Mouse (Mus musculus) kidney, embryonic 15.5 days (tissue): ENCODE data around the gene Btbd9. TPM values are rescaled to one million over a fixed set of nuclear protein-coding genes. Genes with fewer than 3 reads are reported as not detected.

Experiments
- ATAC-seq: fragments of 200-750 bp; cut with Nextera tagmentation; replicated peaks from 2 replicates; pipeline ENCODE4 v1.8.0; 2017; ENCODE audit warnings: moderate TSS enrichment; ENCODE audit not compliant: low FRiP score
- H3K27ac ChIP-seq: fragments of 300-500 bp; sonication (generic); 2 replicates; pipeline ENCODE4 v1.5.1; 2015; ENCODE audit warnings: mild to moderate bottlenecking, inconsistent platforms
- H3K27me3 ChIP-seq: fragments of 300-500 bp; sonication (generic); 2 replicates; pipeline ENCODE4 v1.6.1; 2015; ENCODE audit warnings: inconsistent platforms
- H3K36me3 ChIP-seq: fragments of 300-500 bp; sonication (generic); 2 replicates; pipeline ENCODE4 v1.6.1; 2015; ENCODE audit warnings: inconsistent platforms
- H3K4me1 ChIP-seq: fragments of 300-500 bp; sonication (generic); 2 replicates; pipeline ENCODE4 v1.6.1; 2015; ENCODE audit warnings: inconsistent platforms
- H3K4me2 ChIP-seq: fragments of 300-500 bp; sonication (generic); 2 replicates; pipeline ENCODE4 v1.6.1; 2015; ENCODE audit warnings: moderate library complexity, mild to moderate bottlenecking, inconsistent platforms
- H3K4me3 ChIP-seq: fragments of 300-500 bp; sonication (generic); replicated peaks from 2 replicates; pipeline ENCODE4 v1.5.1; 2015; ENCODE audit warnings: mild to moderate bottlenecking, inconsistent platforms
- H3K9ac ChIP-seq: fragments of 300-500 bp; sonication (generic); 2 replicates; pipeline ENCODE4 v1.6.1; 2015; ENCODE audit warnings: mild to moderate bottlenecking, inconsistent platforms
- H3K9me3 ChIP-seq: fragments of 300-500 bp; sonication (generic); replicated peaks from 2 replicates; pipeline ENCODE4 v1.6.1; 2016; ENCODE audit warnings: inconsistent platforms
- WGBS: fragments of 180-500 bp; shearing (Covaris S2); methylation state at CpG from one replicate; pipeline ENCODE4 v1.1.7; 2015; ENCODE audit warnings: mixed read lengths; 5-methylcytosine and 5-hydroxymethylcytosine counted together
- polyA plus RNA-seq: library from polyadenylated mRNA; unstranded; fragments of >200 nt; fragmentation: Nextera tagmentation; extraction: Ambion mirVana; gene quantifications from 2 replicates; pipeline ENCODE4 v1.2.1, GENCODE M21; 2015

The Btbd9 gene
- polyA plus RNA-seq, 1 experiment from 2014 or later: 57.8 TPM

DNA sequence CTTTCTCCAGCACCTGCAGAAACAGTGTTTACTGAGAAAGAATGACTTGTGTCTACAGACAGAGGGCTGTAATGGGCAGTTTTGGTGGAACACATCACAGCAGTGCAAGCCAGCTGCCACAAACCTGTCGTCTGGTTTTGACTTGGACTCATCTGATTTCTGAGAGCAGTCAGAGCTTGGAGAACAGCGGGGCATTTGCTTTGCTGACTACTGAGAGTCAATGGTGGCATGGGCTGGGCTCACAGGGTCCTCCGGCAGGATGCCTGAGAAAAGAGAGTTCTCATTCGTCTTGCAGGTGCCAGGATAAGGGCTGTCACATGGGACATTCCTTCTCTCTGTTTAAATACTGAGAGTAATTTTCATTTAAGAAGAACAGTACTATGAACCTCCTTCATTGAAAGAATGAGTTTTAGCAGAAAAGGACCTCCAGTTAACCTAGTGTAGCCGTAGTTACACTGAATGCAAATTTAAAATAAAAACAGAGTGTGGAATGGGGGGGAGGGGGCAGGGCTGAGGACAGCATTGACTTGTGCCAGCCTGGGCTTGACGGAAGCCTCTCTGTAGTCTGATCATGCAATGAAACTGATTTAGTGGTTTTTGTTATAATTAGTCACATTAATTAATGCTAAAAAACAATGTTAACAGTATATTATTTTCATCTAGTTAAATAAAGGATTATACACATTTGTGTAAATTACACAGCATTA is 122.0 kb downstream of the Btbd9 start:
- 72% methylated on average over 6 of the region's 6 CpGs for WGBS
- Histone ChIP-seq H3K4me3 (no peak overlapping the region), H3K9me3 (no peaks in the 10 kb centered on the region), H3K27me3 (no peaks in the 10 kb centered on the region), H3K4me2 (no peak overlapping the region), H3K4me1 (peaks cover 8% of the 10 kb centered on the region; the same call in 1 of the 2 replicates), H3K27ac (no peak overlapping the region), H3K9ac (no peak overlapping the region), H3K36me3 (no peaks in the 10 kb centered on the region)
- no peak for ATAC-seq

DNA sequence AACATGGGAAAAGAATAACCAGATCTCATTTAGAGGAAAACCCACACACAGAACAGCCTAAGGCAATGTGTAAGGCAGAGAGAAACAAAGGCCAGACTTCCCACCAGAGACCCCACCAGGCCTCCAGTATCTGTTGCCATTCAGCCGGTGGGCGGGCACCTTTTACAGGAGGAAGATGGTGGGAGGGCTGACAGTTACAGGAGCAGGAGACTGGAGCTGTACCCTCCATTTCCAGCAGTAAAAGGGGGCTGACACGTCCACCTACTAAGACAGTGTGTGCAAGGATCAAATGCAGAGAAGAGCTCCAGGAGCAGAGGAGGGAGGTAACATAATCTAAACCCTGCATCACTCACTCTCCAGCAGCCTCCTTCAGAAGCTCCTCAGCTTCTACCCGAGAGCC is 123.0 kb downstream of the Btbd9 start:
- no peak overlapping the region for H3K9ac ChIP-seq
- H3K9me3 ChIP-seq: no peaks in the 10 kb centered on the region
- WGBS: 47% methylated on average over 4 of the region's 4 CpGs
- no peaks in the 10 kb centered on the region for H3K36me3 ChIP-seq
- ATAC-seq: no peak
- H3K4me3 ChIP-seq: no peak overlapping the region
- H3K4me2 ChIP-seq: no peak overlapping the region
- H3K27me3 ChIP-seq: no peaks in the 10 kb centered on the region
- peaks cover 8% of the 10 kb centered on the region; the same call in 1 of the 2 replicates for H3K4me1 ChIP-seq
- no peak overlapping the region for H3K27ac ChIP-seq

DNA sequence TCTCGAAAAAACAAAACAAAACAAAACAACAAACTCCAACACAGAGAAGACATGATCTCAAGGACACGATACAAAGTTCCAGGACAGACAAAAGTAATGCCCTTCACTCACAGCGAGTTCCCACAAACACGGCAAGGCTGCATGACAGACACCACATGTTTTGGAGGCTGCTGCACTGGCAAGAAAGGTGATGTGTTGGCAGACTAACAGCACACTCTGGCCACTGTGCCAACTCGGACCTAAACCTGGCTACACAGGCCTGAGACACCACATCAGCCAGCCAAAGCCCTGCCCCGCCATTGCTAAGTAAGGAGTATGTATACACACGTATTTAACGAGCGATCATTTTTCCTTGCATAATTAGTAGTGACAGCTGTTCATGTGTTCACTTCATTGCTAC is 123.9 kb downstream of the Btbd9 start:
- H3K9ac ChIP-seq: no peak overlapping the region
- H3K4me3 ChIP-seq: no peak overlapping the region
- no peak overlapping the region for H3K4me2 ChIP-seq
- peaks cover 8% of the 10 kb centered on the region; the same call in 1 of the 2 replicates for H3K4me1 ChIP-seq
- H3K9me3 ChIP-seq: no peaks in the 10 kb centered on the region
- no peaks in the 10 kb centered on the region for H3K36me3 ChIP-seq
- 94% methylated on average over 9 of the region's 9 CpGs for WGBS
- no peak overlapping the region for H3K27ac ChIP-seq
- no peak for ATAC-seq
- no peaks in the 10 kb centered on the region for H3K27me3 ChIP-seq

DNA sequence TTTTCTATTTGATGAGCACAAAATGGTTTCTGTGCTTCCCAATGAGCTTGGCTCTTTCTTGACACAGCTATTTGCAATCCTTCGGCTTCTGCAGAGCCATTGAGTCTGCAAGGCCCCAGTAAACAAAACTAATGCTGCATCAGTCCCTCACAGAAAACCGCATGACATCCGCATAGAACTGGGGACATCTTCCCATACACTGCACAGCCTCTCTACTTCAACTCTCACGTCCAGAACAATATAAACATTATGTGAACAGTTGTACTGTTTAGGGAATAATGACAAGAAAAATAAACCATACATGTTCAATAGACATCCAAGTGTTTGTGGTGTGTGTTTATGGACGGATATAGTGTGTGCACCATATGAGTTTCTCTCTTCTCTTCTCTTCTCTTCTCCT is 127.7 kb downstream of the Btbd9 start:
- H3K27me3 ChIP-seq: no peaks in the 10 kb centered on the region
- ATAC-seq: no peak
- H3K27ac ChIP-seq: no peak overlapping the region
- WGBS: 86% methylated on average over 5 of the region's 5 CpGs
- no peak overlapping the region for H3K4me2 ChIP-seq
- H3K9me3 ChIP-seq: no peaks in the 10 kb centered on the region
- no peak overlapping the region for H3K4me3 ChIP-seq
- no peak overlapping the region for H3K9ac ChIP-seq
- H3K36me3 ChIP-seq: no peaks in the 10 kb centered on the region
- H3K4me1 ChIP-seq: no peaks in the 10 kb centered on the region

DNA sequence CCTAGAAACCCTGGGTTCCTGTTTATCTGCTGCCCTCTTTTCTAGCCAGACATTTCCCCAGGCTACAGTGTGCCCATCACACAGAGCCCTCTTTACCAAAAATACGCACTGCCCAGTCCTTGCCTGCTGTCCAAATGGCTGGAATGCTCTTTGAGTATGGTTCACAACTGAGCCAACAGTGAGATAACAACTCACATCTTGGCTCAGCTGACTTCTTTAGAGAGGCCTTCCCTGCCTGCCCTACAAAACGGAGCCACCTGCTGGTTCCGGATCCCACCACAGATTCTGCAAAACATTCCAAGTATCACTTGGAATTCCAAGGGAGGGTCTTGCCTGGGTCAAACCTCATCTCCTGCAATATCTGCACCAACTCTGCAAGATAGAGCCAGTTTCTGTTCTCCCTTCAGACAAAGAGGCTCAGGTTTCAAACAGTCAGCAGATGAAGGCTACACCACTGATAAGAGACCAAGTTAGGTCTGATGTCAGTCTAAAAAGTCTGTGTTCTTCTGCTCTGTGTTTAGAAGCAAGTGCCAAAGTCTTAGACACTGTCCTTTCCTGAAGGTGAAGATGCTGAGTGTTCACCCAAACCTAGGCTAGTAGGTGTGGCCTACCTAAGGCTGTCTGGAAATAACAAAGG is 130.4 kb downstream of the Btbd9 start:
- H3K27me3 ChIP-seq: no peaks in the 10 kb centered on the region
- no peaks in the 10 kb centered on the region for H3K9me3 ChIP-seq
- H3K36me3 ChIP-seq: no peaks in the 10 kb centered on the region
- H3K27ac ChIP-seq: no peak overlapping the region
- WGBS: 89% methylated on average over 3 of the region's 3 CpGs
- H3K9ac ChIP-seq: no peak overlapping the region
- H3K4me1 ChIP-seq: no peaks in the 10 kb centered on the region
- no peak overlapping the region for H3K4me3 ChIP-seq
- ATAC-seq: no peak
- H3K4me2 ChIP-seq: no peak overlapping the region

DNA sequence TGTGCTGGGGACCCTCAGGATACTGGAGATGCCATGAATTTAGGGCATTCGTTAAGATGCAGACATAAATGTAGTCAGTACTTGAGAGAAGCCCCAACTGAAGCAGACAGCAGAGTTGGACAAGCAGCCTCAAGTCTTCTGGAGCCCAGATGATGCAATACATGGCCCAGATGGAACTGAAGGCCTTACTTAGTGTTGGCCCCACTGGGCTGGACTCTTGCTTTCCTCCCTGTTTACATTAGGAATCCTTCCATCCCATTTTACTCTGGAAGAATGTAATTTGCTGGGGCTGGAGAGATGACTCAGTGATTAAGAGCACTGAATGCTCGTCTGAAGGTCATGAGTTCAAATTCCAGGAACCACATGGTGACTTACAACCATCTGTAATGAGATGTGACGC is 136.6 kb downstream of the Btbd9 start:
- no peak for ATAC-seq
- H3K4me1 ChIP-seq: no peaks in the 10 kb centered on the region
- H3K4me2 ChIP-seq: no peak overlapping the region
- H3K9me3 ChIP-seq: no peaks in the 10 kb centered on the region
- H3K4me3 ChIP-seq: no peak overlapping the region
- no peaks in the 10 kb centered on the region for H3K36me3 ChIP-seq
- 77% methylated on average over 3 of the region's 3 CpGs for WGBS
- no peak overlapping the region for H3K27ac ChIP-seq
- no peaks in the 10 kb centered on the region for H3K27me3 ChIP-seq
- H3K9ac ChIP-seq: no peak overlapping the region

DNA sequence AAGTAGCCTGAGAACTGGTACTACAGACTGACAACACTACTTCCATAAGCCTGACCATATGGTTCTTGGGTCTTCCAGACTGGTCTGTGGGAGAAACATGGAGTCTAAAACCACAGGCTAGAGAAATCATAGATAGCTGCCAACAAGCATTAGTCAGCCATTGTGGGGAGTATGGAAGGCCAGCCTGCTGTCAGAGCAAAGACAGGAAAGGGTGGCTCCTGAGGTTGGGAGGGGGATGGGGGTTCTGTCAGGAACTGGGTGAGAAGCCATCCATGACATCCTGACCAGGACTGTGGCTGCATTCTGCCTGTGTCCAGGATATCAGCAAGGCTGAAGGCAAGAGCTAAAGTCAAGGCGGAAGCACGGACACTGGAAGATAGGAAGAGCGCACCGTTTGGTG is 137.5 kb downstream of the Btbd9 start:
- Histone ChIP-seq H3K4me1 (no peaks in the 10 kb centered on the region), H3K4me3 (no peak overlapping the region), H3K9ac (no peak overlapping the region), H3K4me2 (no peak overlapping the region), H3K27me3 (no peaks in the 10 kb centered on the region), H3K9me3 (no peaks in the 10 kb centered on the region), H3K27ac (no peak overlapping the region), H3K36me3 (no peaks in the 10 kb centered on the region)
- no peak for ATAC-seq
- WGBS: 80% methylated on average over 4 of the region's 4 CpGs

DNA sequence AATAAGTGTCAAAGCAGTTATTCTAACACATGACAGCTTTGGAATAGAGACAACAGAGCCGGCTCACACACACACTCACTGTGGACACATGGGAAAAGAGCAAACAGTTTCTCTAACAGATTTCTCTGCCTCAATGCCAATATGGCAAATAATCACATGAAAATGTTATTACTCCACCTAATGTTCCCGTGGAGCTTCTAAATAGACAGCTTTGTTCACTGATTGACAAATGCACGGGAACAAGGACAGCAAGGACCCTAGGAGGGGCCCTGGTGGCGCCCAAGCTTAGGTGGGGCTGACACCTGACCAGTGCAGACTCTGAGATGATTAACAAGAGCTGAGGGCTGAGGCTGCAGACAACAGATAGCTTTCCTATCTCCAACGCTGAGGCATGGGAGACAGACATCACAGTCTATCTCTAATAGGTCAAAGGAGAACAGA is 140.2 kb downstream of the Btbd9 start:
- Histone ChIP-seq H3K27me3 (no peaks in the 10 kb centered on the region), H3K4me1 (peaks cover 3% of the 10 kb centered on the region; the same call in 1 of the 2 replicates), H3K36me3 (no peaks in the 10 kb centered on the region), H3K4me2 (no peak overlapping the region), H3K9ac (no peak overlapping the region), H3K27ac (no peak overlapping the region), H3K4me3 (no peak overlapping the region), H3K9me3 (no peaks in the 10 kb centered on the region)
- 74% methylated on average over 5 of the region's 5 CpGs for WGBS
- ATAC-seq: no peak

DNA sequence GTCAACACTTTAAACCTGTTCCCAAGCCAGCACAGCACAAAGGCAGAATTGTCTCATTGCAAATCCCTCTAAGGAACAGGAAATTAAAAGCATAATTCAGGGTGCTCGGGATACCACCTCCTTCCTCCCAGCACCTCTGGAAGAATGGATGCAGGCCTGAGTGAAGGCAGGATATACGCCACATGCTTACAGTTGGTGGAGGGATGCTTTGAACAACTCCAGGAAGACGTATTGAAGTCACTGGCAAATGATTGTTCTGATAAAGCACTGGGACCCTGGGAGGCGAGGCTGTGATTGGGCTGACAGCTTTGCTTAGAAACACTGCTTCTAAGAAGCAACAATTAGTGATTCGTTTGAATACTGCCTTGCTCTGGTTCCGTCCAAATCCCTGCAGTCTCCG is 140.8 kb downstream of the Btbd9 start:
- H3K4me1 ChIP-seq: peaks cover 9% of the 10 kb centered on the region
- no peaks in the 10 kb centered on the region for H3K36me3 ChIP-seq
- H3K4me3 ChIP-seq: no peak overlapping the region
- H3K9ac ChIP-seq: no peak overlapping the region
- no peak for ATAC-seq
- no peak overlapping the region for H3K4me2 ChIP-seq
- no peak overlapping the region for H3K27ac ChIP-seq
- 72% methylated on average over 7 of the region's 7 CpGs for WGBS
- H3K27me3 ChIP-seq: no peaks in the 10 kb centered on the region
- no peaks in the 10 kb centered on the region for H3K9me3 ChIP-seq

DNA sequence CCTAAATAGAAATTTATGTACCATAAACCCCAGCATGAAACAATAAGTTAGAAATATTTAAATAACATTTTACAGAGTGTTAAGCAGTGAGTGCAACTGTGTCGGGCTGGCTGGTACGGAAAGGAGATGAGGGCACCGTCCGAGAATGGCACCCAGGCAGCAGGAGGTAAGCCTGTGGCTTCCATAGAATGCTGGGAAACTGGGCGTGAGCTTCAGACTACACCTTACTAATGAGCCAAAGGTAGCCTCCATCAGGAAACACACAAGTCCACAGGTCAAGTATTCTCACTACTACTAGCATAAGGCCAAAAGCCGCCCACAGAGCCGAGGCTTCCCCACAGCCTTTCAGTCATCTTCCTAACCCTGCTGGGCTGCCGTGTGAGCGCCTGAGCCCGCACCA is 144.2 kb downstream of the Btbd9 start:
- H3K27ac ChIP-seq: no peak overlapping the region
- H3K4me3 ChIP-seq: no peak overlapping the region
- no peaks in the 10 kb centered on the region for H3K36me3 ChIP-seq
- H3K27me3 ChIP-seq: no peaks in the 10 kb centered on the region
- no peak overlapping the region for H3K9ac ChIP-seq
- H3K4me2 ChIP-seq: no peak overlapping the region
- no peak for ATAC-seq
- peaks cover 11% of the 10 kb centered on the region for H3K4me1 ChIP-seq
- H3K9me3 ChIP-seq: no peaks in the 10 kb centered on the region
- 92% methylated on average over 10 of the region's 10 CpGs for WGBS

DNA sequence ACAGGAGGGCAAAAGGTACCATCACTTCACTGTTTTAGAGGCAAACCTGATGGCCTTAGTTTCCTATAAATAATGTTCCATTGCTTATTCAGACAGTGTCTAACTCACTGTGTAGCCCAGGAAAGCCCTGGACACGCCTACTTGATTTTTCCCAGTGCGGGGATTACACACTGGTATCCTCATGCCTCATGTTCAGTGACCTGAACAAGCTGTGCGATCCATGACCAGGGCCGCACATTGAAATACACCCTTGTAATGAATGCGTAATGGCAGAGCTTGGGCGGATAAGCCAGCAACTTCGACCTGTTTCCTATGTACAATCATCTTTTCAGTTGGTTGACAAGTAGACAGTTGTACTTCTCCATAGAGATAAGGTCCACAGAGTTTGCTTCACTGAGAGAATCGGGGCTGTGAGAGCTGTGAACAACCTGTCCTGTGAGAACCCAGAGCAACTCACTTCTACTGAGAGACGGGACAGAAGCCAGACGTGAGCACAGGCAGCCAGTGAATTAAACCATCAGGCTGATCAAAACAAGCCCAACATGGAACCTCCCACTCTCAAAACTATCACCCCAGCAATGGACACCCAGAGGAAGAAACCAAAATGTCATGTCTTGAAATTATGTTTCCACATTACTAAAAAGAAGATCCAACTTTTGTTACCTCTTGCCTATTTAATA is 145.2 kb downstream of the Btbd9 start:
- Histone ChIP-seq H3K27ac (peak overlapping the region; percentile 39; the same call in 1 of the 2 replicates), H3K9ac (no peak overlapping the region), H3K36me3 (no peaks in the 10 kb centered on the region), H3K4me3 (no peak overlapping the region), H3K4me1 (peaks cover 11% of the 10 kb centered on the region), H3K9me3 (no peaks in the 10 kb centered on the region), H3K27me3 (no peaks in the 10 kb centered on the region), H3K4me2 (no peak overlapping the region)
- 61% methylated on average over 10 of the region's 10 CpGs for WGBS
- ATAC-seq: no peak

DNA sequence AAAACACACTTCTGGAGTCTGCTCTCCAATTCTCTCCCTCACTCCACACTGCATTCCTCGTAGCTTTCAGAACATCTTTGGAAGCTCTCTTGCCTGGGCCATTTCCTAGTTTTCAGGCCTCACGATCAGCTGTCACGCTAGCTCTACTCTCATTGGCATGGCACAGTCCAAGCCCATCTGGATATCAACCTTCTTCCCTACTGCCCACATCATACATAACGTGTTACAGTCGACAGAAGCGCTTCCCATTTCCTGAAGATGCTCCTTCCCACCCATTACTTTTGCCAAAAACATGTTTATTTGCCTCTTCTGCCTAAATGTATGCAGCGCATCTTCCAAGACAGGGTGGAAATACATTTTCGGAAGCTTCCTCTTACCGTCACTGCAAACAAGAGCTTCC is 147.6 kb downstream of the Btbd9 start:
- Histone ChIP-seq H3K27ac (no peak overlapping the region), H3K36me3 (no peaks in the 10 kb centered on the region), H3K9me3 (no peaks in the 10 kb centered on the region), H3K4me3 (no peak overlapping the region), H3K9ac (no peak overlapping the region), H3K4me1 (peaks cover 13% of the 10 kb centered on the region), H3K27me3 (no peaks in the 10 kb centered on the region), H3K4me2 (no peak overlapping the region)
- ATAC-seq: no peak
- 93% methylated on average over 9 of the region's 9 CpGs for WGBS
